Mouse (Mus musculus) midbrain, embryonic 16.5 days (tissue): Measurements from ENCODE around the gene Ppp1r13b. TPM values are rescaled to one million over a fixed set of nuclear protein-coding genes. Genes with fewer than 3 reads are reported as not detected.

Experiments used
- ATAC-seq: fragments of 200-750 bp; cut with Nextera tagmentation; 2 replicates; pipeline ENCODE4 v1.8.0; 2017; ENCODE audit warnings: moderate TSS enrichment
- H3K27ac ChIP-seq: fragments of 300-500 bp; sonication (generic); 2 replicates; pipeline ENCODE4 v1.5.1; 2014; ENCODE audit warnings: mild to moderate bottlenecking, low read length, mixed read lengths
- H3K27me3 ChIP-seq: fragments of 300-500 bp; sonication (generic); 2 replicates; pipeline ENCODE4 v1.6.1; 2014; ENCODE audit warnings: low read depth, low read length, mixed read lengths; ENCODE audit not compliant: control insufficient read depth, insufficient read depth
- H3K36me3 ChIP-seq: fragments of 300-500 bp; sonication (generic); 2 replicates; pipeline ENCODE4 v1.6.1; 2014; ENCODE audit warnings: mild to moderate bottlenecking, low read length, moderate library complexity, mixed read lengths; ENCODE audit not compliant: control insufficient read depth, insufficient read depth
- H3K4me1 ChIP-seq: fragments of 300-500 bp; sonication (generic); 2 replicates; pipeline ENCODE4 v1.6.1; 2014; ENCODE audit warnings: mild to moderate bottlenecking, low read length, mixed read lengths; ENCODE audit not compliant: control insufficient read depth, insufficient read depth
- H3K4me2 ChIP-seq: fragments of 300-500 bp; sonication (generic); 2 replicates; pipeline ENCODE4 v1.6.1; 2014; ENCODE audit warnings: mild to moderate bottlenecking, low read length, mixed read lengths
- H3K4me3 ChIP-seq: fragments of 300-500 bp; sonication (generic); 2 replicates; pipeline ENCODE4 v1.5.1; 2014; ENCODE audit warnings: low read depth, mild to moderate bottlenecking, low read length, moderate library complexity, mixed read lengths
- H3K9ac ChIP-seq: fragments of 300-500 bp; sonication (generic); 2 replicates; pipeline ENCODE4 v1.6.1; 2014; ENCODE audit warnings: low read depth, low read length, mixed read lengths
- H3K9me3 ChIP-seq: fragments of 300-500 bp; sonication (generic); replicated peaks from 2 replicates; pipeline ENCODE4 v1.6.1; 2014; ENCODE audit warnings: mild to moderate bottlenecking, low read length, mixed read lengths; ENCODE audit not compliant: control insufficient read depth, poor library complexity, severe bottlenecking
- WGBS: fragments of 180-500 bp; shearing (Covaris S2); extraction: QIAGEN DNeasy Blood & Tissue Kit; methylation state at CpG from one replicate; pipeline ENCODE4 v1.1.7; 2014; 5-methylcytosine and 5-hydroxymethylcytosine counted together
- polyA plus RNA-seq: library from polyadenylated mRNA; unstranded; fragments of >200 nt; fragmentation: Nextera tagmentation; extraction: Ambion mirVana; gene quantifications from 2 replicates; pipeline ENCODE4 v1.2.1, GENCODE M21; 2015

Ppp1r13b gene
- polyA plus RNA-seq, 1 experiment from 2014 or later, result 42.9 TPM

- H3K4me2 ChIP-seq, result no peak overlapping the region
- ATAC-seq, result no peak
- no peak overlapping the region for H3K4me3 ChIP-seq
- no peaks in the 10 kb centered on the region for H3K9me3 ChIP-seq
- H3K36me3 ChIP-seq, result no peaks in the 10 kb centered on the region
- WGBS, result 56% methylated on average over 10 of the region's 10 CpGs
- no peak overlapping the region for H3K27ac ChIP-seq
- no peaks in the 10 kb centered on the region for H3K4me1 ChIP-seq
- no peaks in the 10 kb centered on the region for H3K27me3 ChIP-seq
- H3K9ac ChIP-seq, result no peak overlapping the region
Measured at GRCm38 (mm10) chr12:111943421-111944064, 35.6 kb upstream of the Ppp1r13b start.

GRCm38 (mm10) chr12:111938623-111939177 is 30.8 kb upstream of the Ppp1r13b start:
- Histone ChIP-seq H3K4me3 (no peak overlapping the region), H3K4me1 (peaks cover 4% of the 10 kb centered on the region; the same call in 1 of the 2 replicates), H3K4me2 (no peak overlapping the region), H3K36me3 (no peaks in the 10 kb centered on the region), H3K27me3 (no peaks in the 10 kb centered on the region), H3K27ac (no peak overlapping the region), H3K9ac (no peak overlapping the region), H3K9me3 (no peaks in the 10 kb centered on the region)
- no peak for ATAC-seq
- 88% methylated on average over 1 of the region's 1 CpGs for WGBS

GRCm38 (mm10) chr12:111936706-111937550 is 29.0 kb upstream of the Ppp1r13b start:
- no peak for ATAC-seq
- no peaks in the 10 kb centered on the region for H3K36me3 ChIP-seq
- no peak overlapping the region for H3K4me3 ChIP-seq
- H3K27me3 ChIP-seq, result no peaks in the 10 kb centered on the region
- H3K9me3 ChIP-seq, result no peaks in the 10 kb centered on the region
- peaks cover 4% of the 10 kb centered on the region; the same call in 1 of the 2 replicates for H3K4me1 ChIP-seq
- WGBS, result 45% methylated on average over 24 of the region's 24 CpGs
- H3K27ac ChIP-seq, result no peak overlapping the region
- no peak overlapping the region for H3K4me2 ChIP-seq
- no peak overlapping the region for H3K9ac ChIP-seq

- Histone ChIP-seq H3K4me2 (no peak overlapping the region), H3K27ac (no peak overlapping the region), H3K4me1 (peaks cover 4% of the 10 kb centered on the region; the same call in 1 of the 2 replicates), H3K36me3 (no peaks in the 10 kb centered on the region), H3K9ac (no peak overlapping the region), H3K9me3 (no peaks in the 10 kb centered on the region), H3K27me3 (no peaks in the 10 kb centered on the region), H3K4me3 (no peak overlapping the region)
- no peak for ATAC-seq
- 72% methylated on average over 2 of the region's 2 CpGs for WGBS
Measured at GRCm38 (mm10) chr12:111933971-111934370, 26.1 kb upstream of the Ppp1r13b start.

- no peaks in the 10 kb centered on the region for H3K9me3 ChIP-seq
- no peak overlapping the region for H3K4me3 ChIP-seq
- no peak overlapping the region for H3K9ac ChIP-seq
- H3K36me3 ChIP-seq, result no peaks in the 10 kb centered on the region
- WGBS, result 63% methylated on average over 11 of the region's 11 CpGs
- H3K4me2 ChIP-seq, result no peak overlapping the region
- peaks cover 4% of the 10 kb centered on the region; the same call in 1 of the 2 replicates for H3K4me1 ChIP-seq
- H3K27me3 ChIP-seq, result no peaks in the 10 kb centered on the region
- H3K27ac ChIP-seq, result no peak overlapping the region
- ATAC-seq, result no peak
Measured at GRCm38 (mm10) chr12:111933032-111933704, 25.3 kb upstream of the Ppp1r13b start.

GRCm38 (mm10) chr12:111932513-111932912 is 24.6 kb upstream of the Ppp1r13b start:
- Histone ChIP-seq H3K4me2 (no peak overlapping the region), H3K4me1 (peaks cover 2% of the 10 kb centered on the region; the same call in 1 of the 2 replicates), H3K4me3 (no peak overlapping the region), H3K9ac (no peak overlapping the region), H3K27ac (no peak overlapping the region), H3K27me3 (no peaks in the 10 kb centered on the region), H3K9me3 (no peaks in the 10 kb centered on the region), H3K36me3 (no peaks in the 10 kb centered on the region)
- ATAC-seq, result no peak
- 66% methylated on average over 3 of the region's 3 CpGs for WGBS

GRCm38 (mm10) chr12:111931411-111932025 is 23.6 kb upstream of the Ppp1r13b start:
- no peak overlapping the region for H3K9ac ChIP-seq
- no peak overlapping the region for H3K27ac ChIP-seq
- ATAC-seq, result no peak
- 79% methylated on average over 9 of the region's 9 CpGs for WGBS
- H3K4me2 ChIP-seq, result no peak overlapping the region
- H3K4me3 ChIP-seq, result no peak overlapping the region
- H3K4me1 ChIP-seq, result no peaks in the 10 kb centered on the region; the same call in 1 of the 2 replicates
- no peaks in the 10 kb centered on the region for H3K27me3 ChIP-seq
- H3K9me3 ChIP-seq, result no peaks in the 10 kb centered on the region
- H3K36me3 ChIP-seq, result no peaks in the 10 kb centered on the region

- WGBS, result 90% methylated on average over 18 of the region's 18 CpGs
- Histone ChIP-seq H3K9me3 (no peaks in the 10 kb centered on the region), H3K27me3 (no peaks in the 10 kb centered on the region), H3K9ac (no peak overlapping the region), H3K4me2 (no peak overlapping the region), H3K27ac (no peak overlapping the region), H3K4me1 (no peaks in the 10 kb centered on the region; the same call in 1 of the 2 replicates), H3K4me3 (no peak overlapping the region), H3K36me3 (no peaks in the 10 kb centered on the region)
- no peak for ATAC-seq
Measured at GRCm38 (mm10) chr12:111928411-111928966, 20.6 kb upstream of the Ppp1r13b start.
